Mouse (Mus musculus) left cerebral cortex, postnatal 10 days (tissue): ENCODE data around the gene Hbb-y. TPM values are rescaled to one million over a fixed set of nuclear protein-coding genes. Genes with fewer than 3 reads are reported as not detected.
"Not testable (repeated sequence)": the region's sequence is repeated elsewhere in the genome, so short reads cannot be mapped to it uniquely, and the experiment has no call there.

ENCODE experiments used
- DNase-seq, 2 experiments: peaks; one replicate each; pipeline ENCODE4 v3.0.0; 2021 to 2022; ENCODE audit warnings: low spot score in 2 of 2, mixed read lengths in 1 of 2; ENCODE audit errors: extremely low spot score in 1 of 2
- intact Hi-C: fragments of 180-260 bp; cut with DNase I; formaldehyde crosslinking; loops from one replicate; pipeline ENCODE4 v1.15.1; 2025
- total RNA-seq, 2 experiments: library from RNA; stranded (reverse); gene quantifications; 2 replicates each; pipeline ENCODE4 v1.2.3; 2021

The Hbb-y gene
- total RNA-seq = not detected

DNA sequence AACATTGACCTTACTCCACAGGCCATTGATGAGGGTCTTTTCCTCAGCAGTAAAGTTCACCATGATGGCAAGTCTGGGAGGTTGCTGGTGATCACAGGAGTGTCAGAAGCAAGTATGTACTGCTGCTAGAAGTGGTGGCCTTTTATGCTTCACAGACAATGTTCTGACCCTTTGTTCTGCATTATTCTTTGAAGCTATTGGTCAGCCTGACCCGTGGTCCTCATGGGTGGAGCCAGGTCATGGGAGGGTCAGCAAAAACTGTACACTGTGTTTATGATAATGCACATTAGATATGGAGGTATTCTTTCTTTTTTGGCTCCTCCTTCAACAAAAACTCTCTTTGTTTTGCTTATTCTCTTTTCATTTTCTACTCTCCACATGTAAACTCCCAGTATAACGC, at the start of gene Hbb-y:
Gene Hbb-y (minus strand): TSS at position 127 of the 400 bp plus-strand sequence.
- DNase-seq = no peak
- intact Hi-C loops = no loop called here

DNA sequence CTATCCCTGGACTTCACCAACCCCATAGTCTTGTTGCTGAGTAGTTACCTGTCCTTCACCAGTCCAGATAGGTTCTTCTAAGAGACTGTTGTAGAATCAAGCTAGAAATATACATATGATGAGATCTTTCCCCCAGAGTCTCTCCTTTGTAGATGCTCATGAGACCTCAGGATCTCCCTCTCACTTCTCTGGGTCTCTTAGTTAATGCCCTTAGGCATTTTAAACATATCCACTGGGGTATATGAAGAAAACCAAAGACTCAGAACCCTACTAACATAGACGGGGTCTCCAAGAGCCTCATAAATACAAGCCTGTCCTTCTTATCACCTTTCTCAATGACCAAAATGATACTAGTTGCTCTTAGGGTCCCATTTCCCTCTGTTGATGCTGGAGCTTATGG, 41.4 kb upstream of the Hbb-y start, which contains the start of gene Olfr64:
Gene Olfr64 (minus strand): TSS at position 101 of the 400 bp plus-strand sequence.
- intact Hi-C loops = no loop called here
- DNase-seq = no peak

DNA sequence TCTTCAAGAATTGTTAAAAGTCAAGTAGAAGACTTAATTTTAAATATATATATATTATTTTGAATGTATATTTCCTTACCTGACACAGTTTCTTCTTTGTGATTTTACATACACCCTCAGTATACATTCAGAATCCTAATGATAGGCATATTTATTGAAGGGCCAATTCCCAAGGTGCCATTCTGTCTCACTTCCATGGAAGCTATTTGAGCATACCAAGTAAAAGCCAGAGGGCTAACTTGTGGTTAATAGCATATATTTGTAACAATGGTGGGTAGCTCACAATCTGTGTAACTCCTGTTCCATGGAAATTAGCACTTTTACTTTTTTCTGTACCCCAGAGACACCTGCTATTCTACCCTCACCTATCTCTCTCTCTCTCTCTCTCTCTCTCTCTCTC, 33.1 kb upstream of the Hbb-y start, which contains the start of gene Olfr66:
Gene Olfr66 (minus strand): TSS at position 101 of the 400 bp plus-strand sequence.
- no peak for DNase-seq
- intact Hi-C loops = no loop called here

DNA sequence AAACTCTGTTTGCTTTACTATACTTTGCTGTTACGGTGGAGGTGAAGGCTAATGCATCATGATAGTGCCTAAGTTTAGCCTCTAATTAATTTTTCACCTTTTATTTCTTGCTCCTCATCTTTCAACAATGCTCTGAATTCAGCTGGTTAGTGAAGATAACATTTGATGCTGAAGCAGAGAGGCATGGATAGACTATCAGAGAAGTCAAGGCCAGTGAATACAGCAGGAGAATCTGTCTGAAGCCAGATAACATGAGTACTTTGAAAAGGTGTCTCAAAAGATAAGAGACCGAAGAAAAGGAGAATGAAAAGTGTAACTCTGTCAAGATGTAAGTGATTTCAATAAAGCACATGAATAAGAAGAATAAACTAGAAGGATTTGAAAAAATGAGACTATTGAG, 24.1 kb upstream of the Hbb-y start:
- intact Hi-C loops = loop anchor here (10.0 kb wide), 1 partner anchor 1222 kb away; the partner anchor contains the start of gene Olfr555
- no peak for DNase-seq

DNA sequence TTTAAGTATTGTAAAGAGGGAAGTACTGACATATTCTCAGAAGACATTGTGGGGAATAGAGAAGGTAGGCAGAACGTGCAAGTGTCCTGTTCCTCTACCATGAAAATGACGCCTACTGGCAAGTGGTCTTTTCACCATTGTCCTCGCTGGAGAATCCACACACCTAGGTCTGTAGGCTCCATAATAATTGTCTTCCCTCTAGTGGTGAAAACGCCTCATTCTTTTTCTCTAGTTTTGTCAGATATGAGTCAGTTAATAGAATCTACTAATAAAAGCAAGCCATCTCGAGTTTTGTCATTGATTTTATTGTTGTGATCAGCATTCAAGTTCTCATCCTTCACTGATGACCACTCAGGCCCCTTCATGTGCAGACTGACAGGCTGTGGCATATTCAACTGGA, 21.4 kb upstream of the Hbb-y start:
- intact Hi-C loops = loop anchor here (5.0 to 10.0 kb wide), 2 partner anchors 1220 to 1362 kb away; partner anchors contain the start of gene Olfr555
- no peak for DNase-seq

DNA sequence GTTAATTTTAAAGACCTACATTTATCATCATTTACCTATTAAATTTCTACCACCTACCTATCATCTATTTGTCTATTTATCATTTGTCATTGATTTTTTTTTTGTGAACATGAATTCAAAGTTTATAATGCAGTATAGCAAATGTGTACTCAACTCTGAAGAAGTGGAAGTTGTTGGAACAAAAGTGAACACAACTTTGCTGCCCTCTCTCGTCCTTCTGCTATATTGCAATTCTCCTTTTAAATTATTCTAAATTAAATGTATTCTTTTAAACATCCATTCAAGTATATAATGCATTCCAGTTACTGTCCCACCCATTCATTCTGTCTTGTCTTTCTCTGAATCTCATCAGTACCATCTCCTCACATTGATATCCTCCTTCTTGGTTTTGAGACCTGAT, 20.0 kb upstream of the Hbb-y start:
- intact Hi-C loops = loop anchor here (5.0 to 10.0 kb wide), 2 partner anchors 1218 to 1361 kb away; partner anchors contain the start of gene Olfr555
- DNase-seq = peak in 1 of 2 experiments; percentile 3

DNA sequence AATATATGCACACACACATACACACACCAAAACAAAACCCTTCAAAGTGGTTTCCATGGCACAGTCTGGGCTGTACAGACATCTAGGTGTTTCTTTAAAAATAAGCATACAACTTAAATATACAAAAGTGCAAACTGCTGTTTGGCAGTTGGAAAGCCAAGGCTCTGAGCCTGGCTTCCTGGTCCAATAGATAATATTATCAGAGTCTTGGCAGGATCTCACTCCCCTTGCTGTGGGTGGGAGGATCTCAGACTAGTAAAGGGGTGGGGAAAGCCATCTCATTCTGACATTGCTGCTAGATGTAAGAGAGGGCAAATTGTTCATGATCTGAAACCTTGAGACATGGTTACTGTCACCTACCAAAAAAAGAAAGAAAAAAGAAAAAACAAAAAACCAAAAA, 17.7 kb upstream of the Hbb-y start:
- no peak for DNase-seq
- intact Hi-C loops = loop anchor here (5.0 to 10.0 kb wide), 2 partner anchors 1216 to 1358 kb away; partner anchors contain the start of gene Olfr555

DNA sequence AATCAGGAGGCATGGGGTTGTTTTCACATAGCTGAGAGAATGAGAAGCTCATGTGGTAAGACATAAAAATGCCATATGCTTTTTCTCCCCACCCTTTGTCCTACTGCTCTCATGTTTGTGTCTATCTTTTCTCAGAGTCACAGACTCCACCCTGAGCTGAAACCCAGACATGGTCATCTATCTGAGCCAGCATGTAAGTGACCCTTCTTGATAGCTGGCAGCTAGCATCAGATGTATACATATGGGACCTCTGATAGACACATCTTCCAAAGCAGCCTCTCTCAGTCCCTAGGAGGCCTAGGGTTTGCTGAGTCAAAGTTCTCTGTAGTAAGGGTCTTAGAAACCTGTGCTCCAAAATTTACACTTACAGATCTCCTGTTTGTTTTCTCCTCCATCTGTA, 12.7 kb upstream of the Hbb-y start:
- DNase-seq = no peak
- intact Hi-C loops = loop anchor here (10.0 kb wide), 1 partner anchor 911 kb away; the partner anchor contains the start of gene Olfr575

DNA sequence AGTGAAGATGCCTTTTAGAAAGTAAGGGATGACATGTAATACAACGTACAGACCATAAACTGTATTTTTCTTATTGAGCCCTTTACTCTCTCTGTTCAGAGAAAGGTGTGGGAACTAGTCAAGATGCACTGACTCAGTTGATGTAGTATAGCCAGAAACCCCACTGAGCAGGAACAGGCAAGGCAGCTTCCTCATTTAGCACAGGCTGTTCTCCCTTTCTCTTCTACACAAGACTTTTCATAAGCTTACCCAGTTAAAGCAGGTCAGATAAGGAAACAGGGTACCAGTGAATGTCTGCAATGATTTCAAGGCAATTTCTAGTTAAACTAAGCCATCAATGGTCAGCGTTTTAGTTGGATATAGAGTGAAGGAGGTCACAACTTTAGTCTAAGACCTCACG, 8.5 kb upstream of the Hbb-y start:
- no peak for DNase-seq
- intact Hi-C loops = loop anchor here (10.0 kb wide), 1 partner anchor 907 kb away; the partner anchor contains the start of gene Olfr575

DNA sequence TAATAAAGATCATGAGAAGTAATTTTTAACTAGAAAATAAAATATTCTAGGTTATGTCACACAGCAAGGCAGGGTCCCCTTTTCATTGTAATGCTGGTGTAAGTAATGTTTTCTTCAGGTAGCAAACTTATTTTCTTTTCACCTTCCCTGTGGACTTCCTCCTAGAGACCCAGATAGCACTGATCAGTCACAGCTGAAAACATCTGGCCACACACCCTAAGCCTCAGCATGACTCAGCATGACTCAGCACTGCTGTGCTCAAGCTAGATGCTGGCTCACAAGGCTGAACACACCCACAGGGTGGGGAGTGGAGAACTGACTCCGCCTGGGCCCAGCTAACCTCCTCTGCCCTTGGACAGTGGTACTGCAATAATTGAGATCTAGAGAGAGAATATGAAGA, 7.8 kb upstream of the Hbb-y start:
- DNase-seq = no peak
- intact Hi-C loops = loop anchor here (10.0 kb wide), 1 partner anchor 906 kb away; the partner anchor contains the start of gene Olfr575

DNA sequence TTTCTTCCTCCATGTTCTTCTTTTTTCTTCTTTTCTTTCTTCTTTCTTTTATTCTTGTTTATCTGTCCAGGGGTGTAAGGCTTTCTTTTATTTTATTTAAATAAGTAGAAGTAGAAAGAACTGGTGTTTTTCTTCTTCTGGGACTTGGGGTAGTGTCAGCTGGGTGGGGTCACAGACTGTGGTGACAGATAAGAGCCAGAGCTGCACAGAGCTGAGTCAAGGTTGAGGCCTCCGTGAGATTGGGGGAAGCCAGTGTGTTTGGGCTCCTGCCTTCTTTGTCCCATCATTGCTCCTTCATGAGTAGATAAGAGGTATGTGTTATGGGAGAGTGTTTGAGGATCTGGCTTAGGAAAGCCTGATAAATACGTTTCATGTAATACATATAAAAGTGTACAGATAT, 6.1 kb upstream of the Hbb-y start:
- intact Hi-C loops = no loop called here
- DNase-seq = no peak

DNA sequence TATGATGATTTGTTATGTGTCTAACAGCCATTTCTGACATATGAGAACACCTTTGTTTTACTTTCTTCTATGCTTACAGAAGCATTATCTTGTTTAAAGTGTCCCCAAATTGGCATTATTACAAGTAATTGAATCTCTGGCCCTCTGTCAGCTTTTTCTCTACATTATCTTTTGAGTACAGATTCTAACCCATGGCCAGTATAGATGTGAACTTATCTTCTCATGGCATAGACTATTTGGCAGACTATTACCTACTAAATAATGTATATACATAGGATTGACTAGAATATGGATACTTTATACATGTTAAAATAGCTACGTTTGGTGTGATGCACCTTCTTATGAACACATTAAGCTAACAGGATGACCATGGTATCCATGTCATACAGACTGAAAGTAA, 1.7 kb upstream of the Hbb-y start:
- intact Hi-C loops = no loop called here

DNA sequence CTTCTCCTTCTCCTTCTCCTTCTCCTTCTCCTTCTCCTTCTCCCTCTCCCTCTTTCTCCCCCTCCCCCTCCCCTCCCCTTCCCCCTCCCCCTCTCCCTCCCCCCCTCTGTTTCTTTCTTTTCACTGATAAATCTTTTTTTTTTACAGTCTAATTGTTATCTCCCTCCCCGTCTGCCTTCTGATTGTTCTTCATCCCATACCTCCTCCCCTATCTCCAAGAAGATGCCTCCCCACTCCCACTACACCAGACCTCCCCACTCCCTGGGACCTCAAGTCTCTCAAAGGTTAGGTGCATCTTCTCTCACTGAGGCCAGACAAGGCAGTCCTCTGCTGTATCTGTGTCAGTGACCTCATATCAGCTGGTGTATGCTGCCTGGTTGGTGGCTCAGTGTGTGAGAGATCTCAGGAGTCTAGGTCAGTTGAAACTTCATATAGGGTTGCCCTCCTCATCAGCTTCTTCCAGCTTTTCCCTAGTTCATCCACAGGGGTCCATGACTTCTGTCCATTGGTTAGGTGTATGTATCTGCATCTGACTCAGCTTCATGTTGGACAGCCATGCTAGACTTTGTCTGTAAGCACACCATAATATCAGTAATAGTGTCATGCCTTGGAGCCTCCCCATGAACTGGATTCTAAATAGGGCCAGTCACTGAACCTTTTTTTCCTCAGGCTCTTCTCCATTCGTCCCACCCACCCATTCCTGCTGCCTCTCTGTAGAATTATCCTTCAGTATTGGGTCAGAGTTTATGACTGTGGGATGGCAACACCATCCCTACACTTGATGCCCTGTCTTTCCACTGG, 8.3 kb downstream of the Hbb-y start:
- intact Hi-C loops = no loop called here
- no peak for DNase-seq

More for the DNA sequence above, 1.7 kb upstream of the Hbb-y start:
- DNase-seq = no peak

DNA sequence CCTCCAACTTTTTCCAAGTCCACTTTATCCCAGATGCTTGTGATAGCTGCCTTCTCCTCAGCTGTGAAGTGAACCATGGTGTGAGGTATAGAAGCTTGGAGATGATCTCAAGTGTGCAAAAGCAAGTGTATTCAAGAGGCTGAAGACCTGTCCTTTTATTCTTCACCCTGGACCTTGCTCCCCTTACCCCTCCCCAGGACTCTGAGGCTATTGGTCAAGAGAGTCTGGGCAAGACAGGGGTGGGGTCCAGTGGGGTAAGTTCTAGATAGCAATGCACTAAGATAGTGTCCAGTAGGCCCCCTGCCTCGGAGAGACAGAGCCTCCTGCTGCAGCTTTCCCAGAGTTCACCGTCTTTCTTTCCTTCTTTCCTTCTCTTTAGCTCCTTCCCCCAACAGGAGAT, 10.0 kb downstream of the Hbb-y start, which contains the start of gene Hbb-bh1:
Gene Hbb-bh1 (minus strand): TSS at position 131 of the 400 bp plus-strand sequence.
- no peak for DNase-seq
- intact Hi-C loops = no loop called here

DNA sequence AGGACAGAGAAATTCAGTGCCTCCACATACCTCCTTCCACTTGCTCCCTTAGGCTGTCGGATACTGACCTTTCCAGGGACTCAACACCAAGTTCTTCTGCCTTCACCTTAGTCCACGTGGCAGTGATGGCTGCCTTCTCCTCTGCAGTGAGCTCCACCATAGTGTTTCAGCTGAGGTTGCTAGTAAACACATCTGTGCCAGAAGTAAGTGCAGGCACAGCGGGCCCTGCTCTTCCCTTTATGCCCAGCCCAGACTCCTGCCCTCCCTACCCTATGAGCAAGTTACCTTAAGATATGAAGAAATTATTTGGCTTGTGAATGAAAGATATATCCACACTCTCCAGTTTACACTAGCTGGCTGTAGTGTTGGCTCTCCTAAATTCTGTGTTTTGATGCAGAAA, 12.7 kb downstream of the Hbb-y start, which contains the start of gene Hbb-bh2:
Gene Hbb-bh2 (minus strand): TSS at position 253 of the 400 bp plus-strand sequence.
- intact Hi-C loops = no loop called here
- DNase-seq = no peak

DNA sequence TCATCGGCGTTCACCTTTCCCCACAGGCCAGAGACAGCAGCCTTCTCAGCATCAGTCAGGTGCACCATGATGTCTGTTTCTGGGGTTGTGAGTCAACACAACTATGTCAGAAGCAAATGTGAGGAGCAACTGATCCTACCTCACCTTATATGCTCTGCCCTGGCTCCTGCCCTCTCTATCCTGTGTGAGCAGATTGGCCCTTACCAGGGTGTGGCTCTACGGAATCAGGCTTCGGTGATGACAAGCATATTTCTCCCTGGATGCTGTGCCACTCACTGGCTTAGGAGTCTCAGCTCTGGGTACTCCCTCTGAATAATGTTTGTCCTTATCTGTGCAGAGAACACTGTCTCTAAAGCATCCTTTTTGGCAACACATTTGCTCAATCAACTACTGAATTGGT, 25.2 kb downstream of the Hbb-y start, which contains the start of gene Hbb-bs:
Gene Hbb-bs (minus strand): TSS at position 289 of the 400 bp plus-strand sequence.
- intact Hi-C loops = no loop called here
- no peak for DNase-seq

DNA sequence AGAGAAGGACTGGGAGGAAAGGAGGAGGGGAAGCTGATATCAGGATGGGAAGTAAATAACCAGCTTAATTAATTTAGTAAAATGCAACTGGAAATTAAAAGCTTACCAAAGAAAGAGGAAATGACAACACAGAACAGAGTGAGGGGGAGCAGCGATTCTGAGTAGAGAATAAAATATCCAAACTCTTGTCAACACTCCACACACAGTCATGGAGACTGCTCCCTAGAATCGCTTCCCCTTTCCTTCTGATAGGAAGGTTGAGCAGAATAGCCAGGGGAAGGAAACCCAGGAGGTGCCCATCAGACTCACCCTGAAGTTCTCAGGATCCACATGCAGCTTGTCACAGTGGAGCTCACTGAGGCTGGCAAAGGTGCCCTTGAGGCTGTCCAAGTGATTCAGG, 25.9 kb downstream of the Hbb-y start:
- intact Hi-C loops = not testable (repeated sequence)

DNA sequence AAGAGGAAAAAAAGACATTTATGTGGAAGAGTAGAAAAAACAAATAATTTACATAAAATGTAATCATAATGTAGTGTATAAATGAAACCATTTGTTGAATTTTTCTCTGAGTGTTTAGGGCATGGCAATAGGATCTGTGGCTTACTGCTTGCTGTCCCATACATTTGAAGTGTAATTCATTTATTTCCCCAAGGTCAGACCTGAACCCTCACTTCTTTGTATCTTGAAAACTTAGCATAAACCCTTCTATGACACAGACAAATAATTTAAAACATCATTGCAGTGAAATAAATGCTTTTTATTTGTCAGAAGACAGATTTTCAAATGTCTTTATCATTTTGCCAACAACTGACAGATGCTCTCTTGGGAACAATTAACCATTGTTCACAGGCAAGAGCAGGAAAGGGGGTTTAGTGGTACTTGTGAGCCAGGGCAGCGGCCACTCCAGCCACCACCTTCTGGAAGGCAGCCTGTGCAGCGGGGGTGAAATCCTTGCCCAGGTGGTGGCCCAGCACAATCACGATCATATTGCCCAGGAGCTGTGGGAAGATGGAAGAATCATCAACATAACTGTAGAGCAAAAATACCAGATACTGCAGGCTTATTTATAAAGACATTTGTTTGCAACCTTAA, 26.6 kb downstream of the Hbb-y start:
- intact Hi-C loops = no loop called here
- no peak for DNase-seq

More for the DNA sequence above, 25.9 kb downstream of the Hbb-y start:
- DNase-seq = not testable (repeated sequence)

DNA sequence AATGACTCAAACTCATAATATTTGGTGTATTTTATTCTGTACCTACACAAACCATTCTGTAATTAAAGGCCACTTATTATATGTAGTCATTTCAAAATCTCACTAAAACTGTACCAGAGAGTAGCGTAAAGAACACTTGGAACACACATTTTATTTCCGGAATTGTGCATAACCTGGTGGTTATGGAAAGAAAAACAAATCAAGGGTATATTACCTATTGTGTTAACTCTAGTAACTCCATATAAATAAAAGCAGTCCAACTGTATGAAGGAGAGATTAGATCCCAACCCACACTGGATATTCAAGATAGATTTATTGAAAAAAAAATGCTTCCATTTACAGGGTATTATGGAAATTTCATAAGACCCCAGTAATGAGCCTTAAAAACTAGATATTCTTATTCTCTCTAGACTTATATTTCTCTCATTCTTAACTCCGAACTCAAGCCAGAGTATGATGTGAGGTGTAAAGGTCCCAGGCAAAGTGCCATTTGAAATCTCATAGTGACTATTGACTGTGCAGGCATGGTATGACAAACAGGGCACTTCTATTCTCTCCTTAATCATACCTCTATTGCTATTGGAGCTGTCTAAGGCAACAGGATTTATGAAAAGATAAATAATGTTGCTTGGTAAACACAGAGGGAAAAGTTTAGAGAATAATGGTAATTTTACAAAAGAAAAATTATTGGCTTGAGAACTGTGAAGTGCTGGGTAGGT, 27.3 kb downstream of the Hbb-y start:
- DNase-seq = no peak
- intact Hi-C loops = no loop called here
